Mouse (Mus musculus) cerebellum, adult 2 months (tissue): Measurements from ENCODE around the gene Slc38a2.

ENCODE experiments used
- CTCF ChIP-seq: fragments of 200-500 bp; IDR thresholded peaks from 2 replicates; pipeline ENCODE4 v1.5.1; 2011; ENCODE audit warnings: low read depth, mild to moderate bottlenecking, control low read depth, low read length, moderate library complexity, borderline replicate concordance; ENCODE audit not compliant: insufficient read depth
- POLR2A ChIP-seq: fragments of 200-500 bp; IDR thresholded peaks from 2 replicates; pipeline ENCODE4 v1.6.1; 2011; ENCODE audit warnings: low read length, control low read depth, borderline replicate concordance; ENCODE audit not compliant: insufficient read depth

- TF ChIP-seq POLR2A (no peak), CTCF (no peak)
Measured at GRCm38 (mm10) chr15:96720146-96720545, 20.6 kb upstream of the Slc38a2 start.
